Mouse (Mus musculus) megakaryocyte progenitor cell, adult 5-6 weeks (primary cell): ENCODE measurements at regions not wholly inside any gene's neighbourhood (a gene's known extent, or its start where the extent isn't known, plus 50 kb on each side); places are given as distances from the start of the nearest gene placed in this dataset.
A peak's percentile ranks its signal among the peaks of the same experiment; 100 is the strongest.

Source experiments
- ATAC-seq: replicated peaks from 2 replicates; pipeline ENCODE4 v1.8.0; 2016; ENCODE audit warnings: mild to moderate bottlenecking, moderate TSS enrichment, inconsistent platforms; ENCODE audit not compliant: poor library complexity

DNA sequence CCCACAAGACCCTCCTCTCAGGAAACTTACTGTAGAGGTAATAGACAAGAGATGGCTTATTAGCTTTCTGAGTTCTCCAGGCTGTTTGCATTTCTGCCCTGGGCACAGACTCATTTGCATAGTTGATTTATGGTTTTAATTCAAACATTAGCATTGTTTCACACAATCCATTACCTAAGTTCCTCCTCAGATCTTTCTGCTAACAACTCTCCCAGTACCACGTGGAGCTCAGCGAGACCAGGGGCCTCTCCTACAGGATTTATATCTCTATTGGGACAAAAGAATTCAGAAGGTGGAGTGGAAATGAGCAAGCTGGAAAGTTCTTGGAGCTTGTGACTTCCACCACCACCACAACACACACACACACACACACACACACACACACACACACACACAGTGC, 396.8 kb downstream of the Adra2a start:
- no peak for ATAC-seq

- no peak for ATAC-seq
Measured at GRCm38 (mm10) chr19:54460426-54461170, 416.6 kb downstream of the Adra2a start.

DNA sequence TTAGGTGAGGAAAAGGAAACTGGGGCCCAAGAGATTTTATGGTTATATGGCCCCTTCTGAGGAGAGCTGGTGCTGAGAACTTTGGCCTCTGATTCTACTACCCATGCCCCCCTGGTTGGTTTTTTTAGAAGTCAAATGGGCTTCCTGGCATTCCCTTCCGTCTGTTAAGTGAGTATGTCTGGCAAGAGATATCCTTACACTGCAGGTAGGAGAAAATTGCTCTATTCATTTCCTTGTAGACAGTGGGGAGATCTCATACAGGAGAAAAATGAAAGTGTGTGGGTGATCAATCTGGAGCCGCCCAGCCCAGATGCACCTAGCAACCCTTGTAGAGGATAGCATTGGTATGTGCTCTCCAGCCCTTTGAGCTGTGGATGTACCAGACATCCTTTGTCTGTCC, 418.5 kb downstream of the Adra2a start:
- no peak for ATAC-seq

GRCm38 (mm10) chr19:54470034-54470433, 426.1 kb downstream of the Adra2a start:
- ATAC-seq: no peak

- ATAC-seq: no peak
Measured at GRCm38 (mm10) chr19:54498066-54498465, 454.1 kb downstream of the Adra2a start.

DNA sequence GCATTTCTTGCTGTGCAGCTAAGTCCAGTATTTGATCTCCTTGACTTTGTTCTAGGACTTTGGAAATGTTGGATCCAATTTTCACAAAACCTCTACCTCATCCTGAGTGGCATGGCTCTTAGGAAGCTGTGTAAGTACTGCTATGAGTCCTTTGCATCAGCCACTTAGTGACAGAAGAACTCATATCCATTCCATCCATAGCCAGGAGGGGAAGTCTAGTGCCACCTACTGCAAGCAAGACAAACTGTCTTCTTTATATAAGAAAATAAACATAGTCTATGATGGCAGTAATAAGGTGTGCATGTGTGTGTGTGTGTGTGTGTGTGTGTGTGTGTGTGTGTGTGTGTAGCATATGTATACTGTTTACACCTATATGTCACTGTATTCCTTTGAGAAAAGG, 489.9 kb downstream of the Adra2a start:
- ATAC-seq: no peak

- ATAC-seq: no peak
Measured at GRCm38 (mm10) chr19:54555351-54555750, 511.4 kb downstream of the Adra2a start.

GRCm38 (mm10) chr19:54557984-54558383, 514.0 kb downstream of the Adra2a start:
- no peak for ATAC-seq

- no peak for ATAC-seq
Measured at GRCm38 (mm10) chr19:54583574-54583973, 539.6 kb downstream of the Adra2a start.

- no peak for ATAC-seq
Measured at GRCm38 (mm10) chr19:54584687-54585237, 540.8 kb downstream of the Adra2a start.

DNA sequence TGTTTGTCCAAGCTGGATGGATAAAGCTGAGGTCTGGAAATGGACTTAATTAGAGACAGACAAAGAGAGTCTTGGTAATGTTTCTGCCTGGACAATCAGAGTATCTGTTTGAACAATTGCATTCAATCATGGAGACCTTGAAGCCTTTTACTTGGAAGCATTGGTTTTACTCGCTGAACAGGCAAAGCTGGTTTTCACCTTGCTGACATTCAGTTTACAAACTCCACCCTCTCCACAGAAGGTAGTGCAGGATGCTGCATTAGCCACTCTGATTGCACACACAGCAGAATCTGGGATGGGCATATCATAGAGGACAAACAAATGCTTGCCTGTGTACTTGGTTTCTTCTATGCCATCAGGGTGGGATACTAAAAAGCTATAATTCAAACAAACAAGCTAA, 541.4 kb downstream of the Adra2a start:
- no peak for ATAC-seq

GRCm38 (mm10) chr19:54603345-54603744, 523.7 kb downstream of the Gpam start:
- ATAC-seq: no peak

GRCm38 (mm10) chr19:54605346-54605745, 521.7 kb downstream of the Gpam start:
- ATAC-seq: no peak

DNA sequence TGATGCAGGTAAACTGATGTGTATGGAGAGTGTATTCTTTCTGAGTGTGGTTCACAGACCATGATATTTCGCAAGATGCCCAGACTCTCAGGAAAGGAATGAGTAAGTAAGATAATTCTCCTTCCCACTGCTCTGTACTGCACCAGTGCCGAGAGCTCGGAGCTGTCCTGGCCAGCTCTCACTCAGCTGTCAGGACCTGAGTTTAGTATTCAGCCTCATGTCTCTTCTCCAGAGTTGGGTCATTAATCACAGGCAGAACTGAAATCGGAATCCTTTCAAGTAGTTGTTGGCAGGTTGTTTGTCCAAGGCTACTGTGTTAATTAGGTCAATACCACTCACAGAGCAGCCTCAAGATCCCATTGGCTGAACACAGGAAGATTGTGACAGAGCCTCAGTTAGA, 510.1 kb downstream of the Gpam start:
- ATAC-seq: 0 out of 2 replicates have a peak, but pooled peaks have one; percentile 57
